Comparison of ENCODE assay signal across 10 mouse cellular contexts in genomic region chr3:108567990-108568877, GRCm38 (mm10). TPM values are rescaled to one million over a fixed set of nuclear protein-coding genes. Genes with fewer than 3 reads are reported as not detected.
DNase-seq lines count a peak whose midpoint lies in the region; ATAC-seq and TF ChIP-seq lines count a peak whose summit lies in the region.
"Had no signal": no experiment of that assay in that cellular context is flagged by ENCODE, and none has a peak within 500 bp of the region (broad histone marks: within the 10 kb centered on the region; RNA-seq: fewer than 3 reads in every experiment).

No protein-coding gene starts in this region.

- no peak overlapping the region for H3K4me3 ChIP-seq in forebrain, embryonic 16.5 days (replicated peaks; ENCODE audit: low read length)
- H3K4me3 ChIP-seq in midbrain, embryonic 10.5 days = peak overlapping the region; percentile 25
- no peak overlapping the region for H3K4me3 ChIP-seq in lung, postnatal 0 days (ENCODE audit: low read depth, low read length)

- no peak for TF ChIP-seq CTCF in lung, postnatal 0 days (IDR thresholded peaks at IDR 0.05)

- no peak overlapping the region for H3K4me2 ChIP-seq in forebrain, embryonic 16.5 days (ENCODE audit: low read length)
- no peak overlapping the region for H3K4me2 ChIP-seq in lung, postnatal 0 days (replicated peaks; ENCODE audit: low read depth, low read length)

- TF ChIP-seq EP300 in lung, postnatal 0 days (IDR thresholded peaks at IDR 0.05) = no peak

- H3K4me1 ChIP-seq in forebrain, embryonic 16.5 days (replicated peaks; ENCODE audit: control insufficient read depth, insufficient read depth, low read length) = peaks cover 16% of the 10 kb centered on the region
- peaks cover 44% of the 10 kb centered on the region for H3K4me1 ChIP-seq in midbrain, embryonic 10.5 days
- H3K4me1 ChIP-seq in lung, postnatal 0 days (ENCODE audit: insufficient read depth, low read depth, low read length) = no peaks in the 10 kb centered on the region

- peak; percentile 17 for DNase-seq in cerebellum, adult 11-12 months
- peak; percentile 85 for DNase-seq in brain, adult 2 months (ENCODE audit: low read depth, low spot score)
- DNase-seq in midbrain, embryonic 10.5 days (ENCODE audit: low spot score) = peak; percentile 77
- no peak for DNase-seq in lung, postnatal 0 days (ENCODE audit: low spot score)
- DNase-seq in lung, postnatal 10 days = no peak
- DNase-seq in adipocyte (ENCODE audit: low spot score) = no peak
- DNase-seq: thymus, postnatal 36 days had no signal

- no peaks in the 10 kb centered on the region for H3K36me3 ChIP-seq in forebrain, embryonic 16.5 days (ENCODE audit: control insufficient read depth, insufficient read depth)
- no peaks in the 10 kb centered on the region for H3K36me3 ChIP-seq in midbrain, embryonic 10.5 days
- H3K36me3 ChIP-seq in lung, postnatal 0 days (ENCODE audit: insufficient read depth, low read length) = no peaks in the 10 kb centered on the region

- WGBS in forebrain, embryonic 16.5 days = 6% methylated on average over 15 of the region's 15 CpGs
- WGBS in midbrain, embryonic 10.5 days = 21% methylated on average over 15 of the region's 15 CpGs
- 58% methylated on average over 15 of the region's 15 CpGs for WGBS in lung, postnatal 0 days

- no peak overlapping the region for H3K9ac ChIP-seq in forebrain, embryonic 16.5 days (replicated peaks; ENCODE audit: low read depth, low read length)
- no peak overlapping the region for H3K9ac ChIP-seq in lung, postnatal 0 days (replicated peaks; ENCODE audit: low read depth)

- H3K27me3 ChIP-seq in forebrain, embryonic 16.5 days (replicated peaks; ENCODE audit: control insufficient read depth, insufficient read depth, low read length) = no peaks in the 10 kb centered on the region
- H3K27me3 ChIP-seq in midbrain, embryonic 10.5 days (ENCODE audit: low read depth, poor library complexity, severe bottlenecking) = no peaks in the 10 kb centered on the region
- H3K27me3 ChIP-seq in lung, postnatal 0 days (replicated peaks; ENCODE audit: insufficient read depth, low read length) = no peaks in the 10 kb centered on the region

- H3K27ac ChIP-seq in forebrain, embryonic 16.5 days (ENCODE audit: low read length) = peak overlapping the region; percentile 44
- H3K27ac ChIP-seq in midbrain, embryonic 10.5 days (replicated peaks) = peak overlapping the region; percentile 86
- H3K27ac ChIP-seq in lung, postnatal 0 days (ENCODE audit: low read length) = no peak overlapping the region

- ATAC-seq in cerebellum, adult (ENCODE audit: insufficient number of reproducible peaks, low FRiP score, low TSS enrichment) = no peak
- ATAC-seq in forebrain, embryonic 16.5 days = peak; percentile 13; the same call in 1 of the 2 replicates
- no peak for ATAC-seq in lung, postnatal 0 days

- no peaks in the 10 kb centered on the region for H3K9me3 ChIP-seq in forebrain, embryonic 16.5 days (ENCODE audit: control insufficient read depth, low read length)
- no peaks in the 10 kb centered on the region for H3K9me3 ChIP-seq in midbrain, embryonic 10.5 days (replicated peaks)
- no peaks in the 10 kb centered on the region for H3K9me3 ChIP-seq in lung, postnatal 0 days (ENCODE audit: low read length)

RNA-seq across cellular contexts. Expression of gene Taf13, which starts 3.3 kb away (rescaled TPM):
- polyA plus RNA-seq in forebrain, embryonic 16.5 days (2015; fragmentation: Nextera tagmentation; extraction: Ambion mirVana) = 54.0 and 56.3 TPM in 2 replicates
- polyA plus RNA-seq in midbrain, embryonic 10.5 days (2016; fragmentation: Nextera tagmentation; extraction: Ambion mirVana) = 72.9 and 78.3 TPM in 2 replicates
- polyA plus RNA-seq in lung, postnatal 0 days (2015; fragmentation: Nextera tagmentation; extraction: Ambion mirVana) = 41.0 and 45.9 TPM in 2 replicates

RNA-seq across cellular contexts. Expression of gene Tmem167b, which starts 6.0 kb away (rescaled TPM):
- 68.3 and 75.2 TPM in 2 replicates for polyA plus RNA-seq in forebrain, embryonic 16.5 days (2015; fragmentation: Nextera tagmentation; extraction: Ambion mirVana)
- 38.6 and 50.8 TPM in 2 replicates for polyA plus RNA-seq in midbrain, embryonic 10.5 days (2016; fragmentation: Nextera tagmentation; extraction: Ambion mirVana)
- 41.8 and 42.7 TPM in 2 replicates for polyA plus RNA-seq in lung, postnatal 0 days (2015; fragmentation: Nextera tagmentation; extraction: Ambion mirVana)

RNA-seq across cellular contexts. Expression of gene Wdr47, which starts 22.8 kb away (rescaled TPM):
- polyA plus RNA-seq in forebrain, embryonic 16.5 days (2015; fragmentation: Nextera tagmentation; extraction: Ambion mirVana) = 135 and 148 TPM in 2 replicates
- 23.6 and 36.5 TPM in 2 replicates for polyA plus RNA-seq in midbrain, embryonic 10.5 days (2016; fragmentation: Nextera tagmentation; extraction: Ambion mirVana)
- polyA plus RNA-seq in lung, postnatal 0 days (2015; fragmentation: Nextera tagmentation; extraction: Ambion mirVana) = 7.8 and 8.2 TPM in 2 replicates

RNA-seq across cellular contexts. Expression of gene 5330417C22Rik, which starts 31.9 kb away (rescaled TPM):
- 12.1 and 13.3 TPM in 2 replicates for polyA plus RNA-seq in forebrain, embryonic 16.5 days (2015; fragmentation: Nextera tagmentation; extraction: Ambion mirVana)
- polyA plus RNA-seq in midbrain, embryonic 10.5 days (2016; fragmentation: Nextera tagmentation; extraction: Ambion mirVana) = 2.6 and 3.2 TPM in 2 replicates
- polyA plus RNA-seq in lung, postnatal 0 days (2015; fragmentation: Nextera tagmentation; extraction: Ambion mirVana) = 32.4 and 45.7 TPM in 2 replicates

RNA-seq across cellular contexts. Expression of gene 1700013F07Rik, which starts 34.3 kb away (rescaled TPM):
- polyA plus RNA-seq in forebrain, embryonic 16.5 days (2015; fragmentation: Nextera tagmentation; extraction: Ambion mirVana) = 1.0 and 2.0 TPM in 2 replicates
- 0.49 and 0.63 TPM in 2 replicates for polyA plus RNA-seq in midbrain, embryonic 10.5 days (2016; fragmentation: Nextera tagmentation; extraction: Ambion mirVana)
- 6.4 and 7.9 TPM in 2 replicates for polyA plus RNA-seq in lung, postnatal 0 days (2015; fragmentation: Nextera tagmentation; extraction: Ambion mirVana)
- polyA plus RNA-seq: liver, adult 2 months had no signal

Comparison
In these comparisons a context has a peak if more than half of its experiments do, and no peak if none do; other contexts are left out.
1. DNase-seq: peak in cerebellum, adult 11-12 months (single experiment), brain, adult 2 months (single experiment) and midbrain, embryonic 10.5 days (single experiment); none in lung, postnatal 0 days (single experiment), lung, postnatal 10 days (single experiment) and adipocyte (single experiment).